9 mouse cellular contexts compared by ENCODE assay signal in genomic region chr13:3865648-3866354, GRCm38 (mm10). TPM values are rescaled to one million over a fixed set of nuclear protein-coding genes. Genes with fewer than 3 reads are reported as not detected.
DNase-seq lines count a peak whose midpoint lies in the region; ATAC-seq and TF ChIP-seq lines count a peak whose summit lies in the region.
"Had no signal": no experiment of that assay in that cellular context is flagged by ENCODE, and none has a peak within 500 bp of the region (broad histone marks: within the 10 kb centered on the region; RNA-seq: fewer than 3 reads in every experiment).

No protein-coding gene starts in this region.

- WGBS in intestine, embryonic 16.5 days: 62% methylated on average over 14 of the region's 14 CpGs
- WGBS in lung, postnatal 0 days: 69% methylated on average over 14 of the region's 14 CpGs

- TF ChIP-seq CTCF in Patski (IDR thresholded peaks at IDR 0.05): no peak
- no peak for TF ChIP-seq CTCF in lung, postnatal 0 days (IDR thresholded peaks at IDR 0.05)

- peaks cover 97% of the 10 kb centered on the region for H3K4me1 ChIP-seq in erythroblast, embryonic 14.5 days (ENCODE audit: control insufficient read depth)
- H3K4me1 ChIP-seq in intestine, embryonic 16.5 days (ENCODE audit: control insufficient read depth, insufficient read depth, low read length): peaks cover 8% of the 10 kb centered on the region
- no peaks in the 10 kb centered on the region for H3K4me1 ChIP-seq in lung, postnatal 0 days (ENCODE audit: insufficient read depth, low read depth, low read length)
- H3K4me1 ChIP-seq: hindbrain, embryonic 15.5 days had no signal

- peak; percentile 69 for DNase-seq in Patski (ENCODE audit: low read depth, low spot score)
- peak; percentile 36 for DNase-seq in lung, postnatal 0 days (ENCODE audit: low spot score)
- no peak for DNase-seq in spleen, adult 18-20 months
- DNase-seq in cerebellum, postnatal 25 days: no peak
- no peak for DNase-seq in left cerebral cortex, adult 11 months (ENCODE audit: low spot score)

- H3K36me3 ChIP-seq in erythroblast, embryonic 14.5 days (ENCODE audit: control insufficient read depth): no peaks in the 10 kb centered on the region; the same call in 1 of the 2 replicates
- H3K36me3 ChIP-seq in intestine, embryonic 16.5 days (ENCODE audit: control insufficient read depth, insufficient read depth, low read length): no peaks in the 10 kb centered on the region
- H3K36me3 ChIP-seq in lung, postnatal 0 days (ENCODE audit: insufficient read depth, low read length): no peaks in the 10 kb centered on the region
- H3K36me3 ChIP-seq: hindbrain, embryonic 15.5 days had no signal

- CTCF ChIA-PET in Patski (lab: Charles Lee): interaction anchor here (1.1 to 1.6 kb wide), 2 partner anchors 69 to 71 kb away, joined by 3 to 4 read pairs; no protein-coding TSS in a partner anchor

- H3K9ac ChIP-seq in intestine, embryonic 16.5 days (ENCODE audit: low read depth, low read length): no peak overlapping the region
- no peak overlapping the region for H3K9ac ChIP-seq in lung, postnatal 0 days (replicated peaks; ENCODE audit: low read depth)
- H3K9ac ChIP-seq: hindbrain, embryonic 15.5 days had no signal

- H3K4me2 ChIP-seq in intestine, embryonic 16.5 days (ENCODE audit: low read depth, low read length): no peak overlapping the region
- no peak overlapping the region for H3K4me2 ChIP-seq in lung, postnatal 0 days (replicated peaks; ENCODE audit: low read depth, low read length)
- H3K4me2 ChIP-seq: hindbrain, embryonic 15.5 days had no signal

- H3K4me3 ChIP-seq in erythroblast, embryonic 14.5 days (replicated peaks): peak overlapping the region; percentile 47
- no peak overlapping the region for H3K4me3 ChIP-seq in intestine, embryonic 16.5 days (ENCODE audit: low read length)
- H3K4me3 ChIP-seq in lung, postnatal 0 days (ENCODE audit: low read depth, low read length): no peak overlapping the region
- H3K4me3 ChIP-seq: hindbrain, embryonic 15.5 days had no signal

- in situ Hi-C loops in Patski (cut with MboI; ENCODE audit: low pct_unique_long_range_greater_than_20kb): no loop called here

- H3K27me3 ChIP-seq in Patski: no peaks in the 10 kb centered on the region
- H3K27me3 ChIP-seq in erythroblast, embryonic 14.5 days (ENCODE audit: control insufficient read depth): no peaks in the 10 kb centered on the region
- H3K27me3 ChIP-seq in intestine, embryonic 16.5 days (replicated peaks; ENCODE audit: control insufficient read depth, insufficient read depth, low read length): no peaks in the 10 kb centered on the region
- no peaks in the 10 kb centered on the region for H3K27me3 ChIP-seq in lung, postnatal 0 days (replicated peaks; ENCODE audit: insufficient read depth, low read length)
- H3K27me3 ChIP-seq: hindbrain, embryonic 15.5 days had no signal

- POLR2A ChIA-PET in Patski (lab: Charles Lee): interaction anchor here (0.6 to 1.6 kb wide), 4 partner anchors 8 to 1831 kb away, joined by 3 to 4 read pairs (median 3); no protein-coding TSS in a partner anchor

- H3K9me3 ChIP-seq in erythroblast, embryonic 14.5 days (ENCODE audit: control insufficient read depth, low read length): no peaks in the 10 kb centered on the region
- no peaks in the 10 kb centered on the region for H3K9me3 ChIP-seq in intestine, embryonic 16.5 days (ENCODE audit: control insufficient read depth, low read length)
- H3K9me3 ChIP-seq in lung, postnatal 0 days (ENCODE audit: low read length): no peaks in the 10 kb centered on the region
- H3K9me3 ChIP-seq: hindbrain, embryonic 15.5 days had no signal

- TF ChIP-seq EP300 in lung, postnatal 0 days (IDR thresholded peaks at IDR 0.05): no peak

- H3K27ac ChIP-seq in intestine, embryonic 16.5 days (ENCODE audit: low read length): 0 out of 2 replicates have a peak overlapping the region, but pooled peaks have one; percentile 36
- no peak overlapping the region for H3K27ac ChIP-seq in lung, postnatal 0 days (ENCODE audit: low read length)
- H3K27ac ChIP-seq: hindbrain, embryonic 15.5 days had no signal

- peak; percentile 92 for ATAC-seq in Patski
- peak; percentile 74 for ATAC-seq in intestine, embryonic 16.5 days
- ATAC-seq in lung, postnatal 0 days: peak; percentile 15; the same call in 1 of the 2 replicates

RNA-seq across cellular contexts. Expression of gene Calm5, which starts 11.8 kb away (rescaled TPM):
- not detected for polyA plus RNA-seq in Patski (2021)
- polyA plus RNA-seq in erythroblast, embryonic 14.5 days (2012): not detected in 2 replicates
- polyA plus RNA-seq in intestine, embryonic 16.5 days (2015; fragmentation: Nextera tagmentation; extraction: Ambion mirVana): not detected in 2 replicates
- polyA plus RNA-seq in lung, postnatal 0 days (2015; fragmentation: Nextera tagmentation; extraction: Ambion mirVana): not detected in 2 replicates
- polyA plus RNA-seq: hindbrain, embryonic 15.5 days; neural tube, embryonic 11.5 days had no signal

RNA-seq across cellular contexts. Expression of gene Calm4, which starts 28.2 kb away (rescaled TPM):
- polyA plus RNA-seq in Patski (2021): not detected
- polyA plus RNA-seq in erythroblast, embryonic 14.5 days (2012): not detected in 2 replicates
- 0.39 TPM in 1 of 2 replicates, not detected in the other for polyA plus RNA-seq in intestine, embryonic 16.5 days (2015; fragmentation: Nextera tagmentation; extraction: Ambion mirVana)
- not detected in 2 replicates for polyA plus RNA-seq in lung, postnatal 0 days (2015; fragmentation: Nextera tagmentation; extraction: Ambion mirVana)
- polyA plus RNA-seq: neural tube, embryonic 11.5 days had no signal

RNA-seq across cellular contexts. Expression of gene Net1, which starts 52.2 kb away (rescaled TPM):
- 319 TPM for polyA plus RNA-seq in Patski (2021)
- 5.8 and 9.3 TPM in 2 replicates for polyA plus RNA-seq in erythroblast, embryonic 14.5 days (2012)
- 146 and 148 TPM in 2 replicates for polyA plus RNA-seq in intestine, embryonic 16.5 days (2015; fragmentation: Nextera tagmentation; extraction: Ambion mirVana)
- 83.7 and 91.5 TPM in 2 replicates for polyA plus RNA-seq in lung, postnatal 0 days (2015; fragmentation: Nextera tagmentation; extraction: Ambion mirVana)

RNA-seq across cellular contexts. Expression of gene Tubal3, which starts 52.3 kb away (rescaled TPM):
- polyA plus RNA-seq in Patski (2021): not detected
- polyA plus RNA-seq in erythroblast, embryonic 14.5 days (2012): not detected in 2 replicates
- 54.2 and 64.9 TPM in 2 replicates for polyA plus RNA-seq in intestine, embryonic 16.5 days (2015; fragmentation: Nextera tagmentation; extraction: Ambion mirVana)
- polyA plus RNA-seq in lung, postnatal 0 days (2015; fragmentation: Nextera tagmentation; extraction: Ambion mirVana): not detected in 2 replicates
- polyA plus RNA-seq: neural tube, embryonic 11.5 days had no signal

Comparison
In these comparisons a context has a peak if more than half of its experiments do, and no peak if none do; other contexts are left out.
1. ATAC-seq: peak in every context shown above with its lines; median percentile 92 in Patski; 74 in intestine, embryonic 16.5 days; 15 in lung, postnatal 0 days.
2. DNase-seq: peak in Patski (single experiment) and lung, postnatal 0 days (single experiment); none in spleen, adult 18-20 months (0 of 2), cerebellum, postnatal 25 days (0 of 2) and left cerebral cortex, adult 11 months (single experiment).